Mouse (Mus musculus) liver, embryonic 14.5 days (tissue): Measurements from ENCODE around the gene Ppp1r37. TPM values are rescaled to one million over a fixed set of nuclear protein-coding genes. Genes with fewer than 3 reads are reported as not detected.
A peak's percentile ranks its signal among the peaks of the same experiment; 100 is the strongest.

ENCODE experiments used
- ATAC-seq: fragments of 200-750 bp; cut with Nextera tagmentation; 2 replicates; pipeline ENCODE4 v1.8.0; 2017; ENCODE audit warnings: moderate number of reproducible peaks, mild to moderate bottlenecking, moderate library complexity; ENCODE audit not compliant: insufficient read depth
- DNase-seq, 3 experiments: peaks; one replicate each; pipeline ENCODE4 v3.0.0-alpha.2; 2012 to 2013; ENCODE audit warnings: low read depth in 3 of 3, low spot score in 3 of 3
- H3K27ac ChIP-seq: fragments of 300-500 bp; sonication (generic); 2 replicates; pipeline ENCODE4 v1.5.1; 2014; ENCODE audit warnings: moderate library complexity, mild to moderate bottlenecking, control low read depth, inconsistent platforms
- H3K27me3 ChIP-seq: fragments of 300-500 bp; sonication (generic); 2 replicates; pipeline ENCODE4 v1.6.1; 2014; ENCODE audit warnings: mild to moderate bottlenecking, low read length, moderate library complexity; ENCODE audit not compliant: control insufficient read depth, insufficient read depth
- H3K36me3 ChIP-seq: fragments of 300-500 bp; sonication (generic); replicated peaks from 2 replicates; pipeline ENCODE4 v1.6.1; 2014; ENCODE audit warnings: low read depth; ENCODE audit not compliant: control insufficient read depth, insufficient read depth
- H3K4me1 ChIP-seq, 2 experiments: fragments of 200-500 bp in 1 of 2; fragments of 300-500 bp in 1 of 2; sonication (generic) in 1 of 2; replicated peaks; 2 replicates each; pipeline ENCODE4 v1.6.1; 2012 to 2014; ENCODE audit warnings: antibody characterized with exemption in 1 of 2, inconsistent platforms in 1 of 2, low read length in 1 of 2; ENCODE audit not compliant: control insufficient read depth in 2 of 2, insufficient read depth in 2 of 2
- H3K4me2 ChIP-seq: fragments of 300-500 bp; sonication (generic); 2 replicates; pipeline ENCODE4 v1.6.1; 2014; ENCODE audit warnings: low read depth, mild to moderate bottlenecking, control low read depth, moderate library complexity
- H3K4me3 ChIP-seq, 2 experiments: fragments of 200-500 bp in 1 of 2; fragments of 300-500 bp in 1 of 2; sonication (generic) in 1 of 2; 2 replicates each; pipeline ENCODE4 v1.5.1; 2012 to 2014; ENCODE audit warnings: low read depth in 2 of 2, low read length in 2 of 2, mild to moderate bottlenecking in 2 of 2, control low read depth in 1 of 2, inconsistent platforms in 1 of 2, moderate library complexity in 1 of 2; ENCODE audit not compliant: insufficient read depth in 1 of 2
- H3K9ac ChIP-seq: fragments of 300-500 bp; sonication (generic); replicated peaks from 2 replicates; pipeline ENCODE4 v1.6.1; 2014; ENCODE audit warnings: mild to moderate bottlenecking, control low read depth, moderate library complexity
- H3K9me3 ChIP-seq: fragments of 300-500 bp; sonication (generic); 2 replicates; pipeline ENCODE4 v1.6.1; 2016; ENCODE audit warnings: low read length, mixed read lengths; ENCODE audit not compliant: control insufficient read depth
- CTCF ChIP-seq: IDR thresholded peaks from 2 replicates; pipeline ENCODE4 v1.5.1; 2016; ENCODE audit warnings: antibody characterized with exemption, low read depth, control low read depth
- EP300 ChIP-seq: IDR thresholded peaks from 2 replicates; pipeline ENCODE4 v1.6.1; 2016; ENCODE audit warnings: antibody characterized with exemption, low read depth
- WGBS: fragments of 180-500 bp; shearing (Covaris S2); extraction: QIAGEN DNeasy Blood & Tissue Kit; methylation state at CpG from one replicate; pipeline ENCODE4 v1.1.7; 2014; ENCODE audit not compliant: insufficient replicate concordance; 5-methylcytosine and 5-hydroxymethylcytosine counted together
- polyA plus RNA-seq, 2 experiments: library from polyadenylated mRNA; depleted of rRNA in 1 of 2; stranded (reverse) in 1 of 2; unstranded in 1 of 2; fragments of >200 nt; fragmentation: Nextera tagmentation in 1 of 2; extraction: Ambion mirVana in 1 of 2; gene quantifications; 2 replicates each; pipeline versions ENCODE4 v1.2.1 to v1.2.3; 2012 to 2014

Gene Ppp1r37
- polyA plus RNA-seq, 2 experiments: 1.5 to 21.8 TPM

GRCm38 (mm10) chr7:19563884-19564283 lies 1.0 kb upstream of the Ppp1r37 start:
- peak; percentile 80 to 83 (median 82) for DNase-seq
- no peaks in the 10 kb centered on the region for H3K27me3 ChIP-seq
- peak overlapping the region; percentile 3 to 95; a peak in 2 of 4 replicates for H3K4me3 ChIP-seq
- peak overlapping the region; percentile 97 for H3K27ac ChIP-seq
- peaks cover 4% of the 10 kb centered on the region for H3K9me3 ChIP-seq
- peak overlapping the region; percentile 94 for H3K4me2 ChIP-seq
- H3K4me1 ChIP-seq: peaks cover 35 to 43% of the 10 kb centered on the region in 2 experiments
- TF ChIP-seq EP300: peak; percentile 93
- TF ChIP-seq CTCF: no peak
- peak; percentile 80 for ATAC-seq
- 18% methylated on average over 3 of the region's 3 CpGs for WGBS
- H3K36me3 ChIP-seq: peaks cover 16% of the 10 kb centered on the region
- peak overlapping the region; percentile 94 for H3K9ac ChIP-seq

GRCm38 (mm10) chr7:19561765-19562642 lies 872 bp downstream of the Ppp1r37 start:
- DNase-seq (peak; percentile 85 to 88 (median 86)), ATAC-seq (peak; percentile 81)
- H3K9ac ChIP-seq: peak overlapping the region; percentile 94
- no peaks in the 10 kb centered on the region for H3K27me3 ChIP-seq
- H3K4me1 ChIP-seq: peaks cover 43 to 57% of the 10 kb centered on the region in 2 experiments
- peak overlapping the region; percentile 97 for H3K27ac ChIP-seq
- H3K4me3 ChIP-seq: peak overlapping the region; percentile 95 to 96
- peaks cover 4% of the 10 kb centered on the region for H3K9me3 ChIP-seq
- peaks cover 27% of the 10 kb centered on the region for H3K36me3 ChIP-seq
- WGBS: under 1% methylated on average over 100 of the region's 102 CpGs
- peak overlapping the region; percentile 94 for H3K4me2 ChIP-seq
- TF ChIP-seq EP300 (no peak), CTCF (no peak)

- Histone ChIP-seq H3K4me3 (peak overlapping the region; percentile 95 to 96), H3K4me1 (peaks cover 43 to 57% of the 10 kb centered on the region in 2 experiments), H3K27ac (peak overlapping the region; percentile 97), H3K36me3 (peaks cover 30% of the 10 kb centered on the region), H3K27me3 (no peaks in the 10 kb centered on the region), H3K4me2 (peak overlapping the region; percentile 94), H3K9ac (peak overlapping the region; percentile 94), H3K9me3 (peaks cover 4% of the 10 kb centered on the region)
- DNase-seq (no peak), ATAC-seq (no peak)
- 0% methylated on average over 11 of the region's 11 CpGs for WGBS
- no peak for TF ChIP-seq EP300
- no peak for TF ChIP-seq CTCF
Observed at GRCm38 (mm10) chr7:19561431-19561764, 1.5 kb downstream of the Ppp1r37 start.

GRCm38 (mm10) chr7:19560491-19561260 lies 2.2 kb downstream of the Ppp1r37 start:
- Histone ChIP-seq H3K4me2 (peak overlapping the region; percentile 94), H3K4me3 (peak overlapping the region; percentile 95 to 96), H3K27ac (peak overlapping the region; percentile 97), H3K4me1 (peaks cover 43 to 57% of the 10 kb centered on the region in 2 experiments), H3K27me3 (no peaks in the 10 kb centered on the region), H3K9me3 (peaks cover 4% of the 10 kb centered on the region), H3K9ac (peak overlapping the region; percentile 94), H3K36me3 (peaks cover 33% of the 10 kb centered on the region)
- 7% methylated on average over 11 of the region's 11 CpGs for WGBS
- ATAC-seq (no peak), DNase-seq (no peak)
- TF ChIP-seq EP300 (no peak), CTCF (no peak)
